Mouse (Mus musculus) layer of hippocampus, postnatal 14 days (tissue): ENCODE data around the gene Tha1. TPM values are rescaled to one million over a fixed set of nuclear protein-coding genes. Genes with fewer than 3 reads are reported as not detected.

Experiments used
- DNase-seq, 2 experiments: peaks; one replicate each; pipeline ENCODE4 v3.0.0; 2021 to 2022; ENCODE audit warnings: low spot score in 2 of 2, mixed read lengths in 1 of 2
- total RNA-seq, 2 experiments: library from RNA; stranded (reverse); gene quantifications; 2 replicates each; pipeline ENCODE4 v1.2.3; 2021

Gene Tha1
- total RNA-seq, 2 experiments from 2014 or later = 3.1 to 3.5 TPM

GRCm38 (mm10) chr11:117881787-117882186 lies 8.5 kb upstream of the Tha1 start:
- no peak for DNase-seq

- no peak for DNase-seq
Observed at GRCm38 (mm10) chr11:117880977-117881358, 7.7 kb upstream of the Tha1 start.

GRCm38 (mm10) chr11:117880336-117880976 lies 7.2 kb upstream of the Tha1 start:
- DNase-seq = no peak

GRCm38 (mm10) chr11:117879676-117880075 lies 6.4 kb upstream of the Tha1 start:
- DNase-seq = no peak

- DNase-seq = no peak
Observed at GRCm38 (mm10) chr11:117878892-117879291, 5.6 kb upstream of the Tha1 start.

GRCm38 (mm10) chr11:117877917-117878745 lies 4.8 kb upstream of the Tha1 start:
- DNase-seq = peak; percentile 52 to 61

- no peak for DNase-seq
Observed at GRCm38 (mm10) chr11:117875681-117876080, 2.4 kb upstream of the Tha1 start.

- no peak for DNase-seq
Observed at GRCm38 (mm10) chr11:117874419-117874818, 1.1 kb upstream of the Tha1 start.

GRCm38 (mm10) chr11:117871911-117872584 lies 1.2 kb downstream of the Tha1 start:
- no peak for DNase-seq

- no peak for DNase-seq
Observed at GRCm38 (mm10) chr11:117871376-117871775, 1.9 kb downstream of the Tha1 start.

- DNase-seq = peak; percentile 81 to 91
Observed at GRCm38 (mm10) chr11:117870688-117871365, 2.5 kb downstream of the Tha1 start.

- DNase-seq = no peak
Observed at GRCm38 (mm10) chr11:117865988-117866387, 7.3 kb downstream of the Tha1 start.

- DNase-seq = no peak
Observed at GRCm38 (mm10) chr11:117864805-117865204, 8.5 kb downstream of the Tha1 start.

GRCm38 (mm10) chr11:117863174-117863856 lies 10.0 kb downstream of the Tha1 start:
- DNase-seq = no peak

- no peak for DNase-seq
Observed at GRCm38 (mm10) chr11:117860601-117861000, 12.7 kb downstream of the Tha1 start, which contains the start of gene Tmem235. Gene Tmem235, plus strand, starts transcription at chr11:117860752.

- no peak for DNase-seq
Observed at GRCm38 (mm10) chr11:117858392-117858791, 14.9 kb downstream of the Tha1 start.

- no peak for DNase-seq
Observed at GRCm38 (mm10) chr11:117857462-117857861, 15.8 kb downstream of the Tha1 start.

GRCm38 (mm10) chr11:117855975-117856374 lies 17.3 kb downstream of the Tha1 start:
- no peak for DNase-seq

- DNase-seq = no peak
Observed at GRCm38 (mm10) chr11:117855360-117855759, 17.9 kb downstream of the Tha1 start.

GRCm38 (mm10) chr11:117854241-117854640 lies 19.0 kb downstream of the Tha1 start:
- no peak for DNase-seq

GRCm38 (mm10) chr11:117852875-117853274 lies 20.4 kb downstream of the Tha1 start:
- DNase-seq = no peak
